Mouse (Mus musculus): ENCODE measurements around the gene Nck2. TPM values are rescaled to one million over a fixed set of nuclear protein-coding genes. Genes with fewer than 3 reads are reported as not detected.

Nck2 gene
- polyA plus RNA-seq, 1 experiment: 23.1 TPM

GRCm38 (mm10) chr1:43465957-43466624 is 21.7 kb downstream of the Nck2 start:
- TF ChIP-seq CTCF (IDR thresholded peaks at IDR 0.05; ENCODE audit: borderline replicate concordance, insufficient read depth, low read depth, low read length) (no peak), POLR2A (IDR thresholded peaks at IDR 0.05; ENCODE audit: borderline replicate concordance, insufficient read depth, low read length) (no peak)
- Histone ChIP-seq H3K27me3 (ENCODE audit: control insufficient read depth, insufficient read depth, low read length) (no peaks in the 10 kb centered on the region), H3K4me3 (replicated peaks; ENCODE audit: insufficient read depth, low read depth, low read length) (no peak overlapping the region), H3K27ac (ENCODE audit: insufficient read depth, low read length) (no peak overlapping the region), H3K4me1 (ENCODE audit: control insufficient read depth, insufficient read depth, low read length) (peaks cover 28% of the 10 kb centered on the region)
- peak in 1 of 2 experiments; percentile 16 for DNase-seq
- 61% methylated on average over 9 of the region's 9 CpGs for WGBS

DNA sequence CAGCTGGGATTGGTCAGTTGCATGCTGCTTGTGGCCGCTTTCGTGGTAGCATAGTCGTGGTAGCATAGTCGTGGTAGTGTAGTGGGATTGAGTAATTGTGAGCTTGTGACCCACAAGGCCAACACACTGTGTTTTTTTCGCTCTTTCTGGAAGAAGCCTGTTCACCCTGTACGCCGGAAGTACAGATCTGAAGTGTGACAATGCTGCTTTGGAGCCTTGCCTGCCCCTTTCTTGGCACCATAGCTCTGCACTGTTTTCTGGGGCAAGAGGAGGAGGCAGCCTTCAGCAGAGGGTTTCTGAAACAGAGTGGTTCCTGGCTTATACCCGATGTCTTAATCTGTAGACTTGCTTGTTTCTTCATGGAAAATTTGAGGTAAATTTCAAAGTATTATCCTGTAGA is 23.3 kb downstream of the Nck2 start:
- TF ChIP-seq CTCF (IDR thresholded peaks at IDR 0.05; ENCODE audit: borderline replicate concordance, insufficient read depth, low read depth, low read length): no peak
- no peak for TF ChIP-seq POLR2A (IDR thresholded peaks at IDR 0.05; ENCODE audit: borderline replicate concordance, insufficient read depth, low read length)
- Histone ChIP-seq H3K4me1 (ENCODE audit: control insufficient read depth, insufficient read depth, low read length) (peaks cover 38% of the 10 kb centered on the region), H3K27me3 (ENCODE audit: control insufficient read depth, insufficient read depth, low read length) (no peaks in the 10 kb centered on the region), H3K27ac (ENCODE audit: insufficient read depth, low read length) (peak overlapping the region; percentile 35; the same call in 1 of the 2 replicates), H3K4me3 (replicated peaks; ENCODE audit: insufficient read depth, low read depth, low read length) (no peak overlapping the region)
- peak; percentile 67 to 78 for DNase-seq
- 11% methylated on average over 8 of the region's 8 CpGs for WGBS

DNA sequence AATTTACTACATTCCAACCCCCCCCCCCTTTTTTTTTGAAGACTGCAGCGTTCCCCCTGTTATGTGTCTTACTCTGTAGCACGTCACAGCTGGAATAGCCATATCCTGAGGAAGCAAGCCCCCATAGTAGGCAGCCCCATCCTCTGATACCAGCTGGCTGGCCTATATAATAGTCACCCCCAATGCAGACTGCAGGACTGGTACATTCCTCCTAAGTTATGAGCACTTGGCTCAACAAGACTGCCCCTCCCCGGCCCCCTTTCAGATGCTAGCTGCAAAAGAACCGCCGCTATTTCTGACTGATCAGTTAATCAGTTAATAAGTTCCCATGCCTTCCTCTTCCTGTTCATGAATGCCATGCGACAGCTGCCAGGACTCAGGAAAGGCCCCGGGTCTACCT is 23.8 kb downstream of the Nck2 start:
- 71% methylated on average over 7 of the region's 7 CpGs for WGBS
- H3K4me1 ChIP-seq (ENCODE audit: control insufficient read depth, insufficient read depth, low read length): peaks cover 38% of the 10 kb centered on the region
- DNase-seq: peak in 1 of 2 experiments; percentile 13
- H3K27me3 ChIP-seq (ENCODE audit: control insufficient read depth, insufficient read depth, low read length): no peaks in the 10 kb centered on the region
- TF ChIP-seq CTCF (IDR thresholded peaks at IDR 0.05; ENCODE audit: borderline replicate concordance, insufficient read depth, low read depth, low read length): no peak
- TF ChIP-seq POLR2A (IDR thresholded peaks at IDR 0.05; ENCODE audit: borderline replicate concordance, insufficient read depth, low read length): no peak
- H3K4me3 ChIP-seq (replicated peaks; ENCODE audit: insufficient read depth, low read depth, low read length): no peak overlapping the region
- peak overlapping the region; percentile 35; the same call in 1 of the 2 replicates for H3K27ac ChIP-seq (ENCODE audit: insufficient read depth, low read length)

- Histone ChIP-seq H3K4me3 (replicated peaks; ENCODE audit: insufficient read depth, low read depth, low read length) (no peak overlapping the region), H3K27ac (ENCODE audit: insufficient read depth, low read length) (no peak overlapping the region), H3K4me1 (ENCODE audit: control insufficient read depth, insufficient read depth, low read length) (peaks cover 39% of the 10 kb centered on the region), H3K27me3 (ENCODE audit: control insufficient read depth, insufficient read depth, low read length) (no peaks in the 10 kb centered on the region)
- 93% methylated on average over 3 of the region's 3 CpGs for WGBS
- TF ChIP-seq POLR2A (IDR thresholded peaks at IDR 0.05; ENCODE audit: borderline replicate concordance, insufficient read depth, low read length) (no peak), CTCF (IDR thresholded peaks at IDR 0.05; ENCODE audit: borderline replicate concordance, insufficient read depth, low read depth, low read length) (no peak)
- DNase-seq: no peak
Observed at GRCm38 (mm10) chr1:43468978-43469377, 24.6 kb downstream of the Nck2 start.

DNA sequence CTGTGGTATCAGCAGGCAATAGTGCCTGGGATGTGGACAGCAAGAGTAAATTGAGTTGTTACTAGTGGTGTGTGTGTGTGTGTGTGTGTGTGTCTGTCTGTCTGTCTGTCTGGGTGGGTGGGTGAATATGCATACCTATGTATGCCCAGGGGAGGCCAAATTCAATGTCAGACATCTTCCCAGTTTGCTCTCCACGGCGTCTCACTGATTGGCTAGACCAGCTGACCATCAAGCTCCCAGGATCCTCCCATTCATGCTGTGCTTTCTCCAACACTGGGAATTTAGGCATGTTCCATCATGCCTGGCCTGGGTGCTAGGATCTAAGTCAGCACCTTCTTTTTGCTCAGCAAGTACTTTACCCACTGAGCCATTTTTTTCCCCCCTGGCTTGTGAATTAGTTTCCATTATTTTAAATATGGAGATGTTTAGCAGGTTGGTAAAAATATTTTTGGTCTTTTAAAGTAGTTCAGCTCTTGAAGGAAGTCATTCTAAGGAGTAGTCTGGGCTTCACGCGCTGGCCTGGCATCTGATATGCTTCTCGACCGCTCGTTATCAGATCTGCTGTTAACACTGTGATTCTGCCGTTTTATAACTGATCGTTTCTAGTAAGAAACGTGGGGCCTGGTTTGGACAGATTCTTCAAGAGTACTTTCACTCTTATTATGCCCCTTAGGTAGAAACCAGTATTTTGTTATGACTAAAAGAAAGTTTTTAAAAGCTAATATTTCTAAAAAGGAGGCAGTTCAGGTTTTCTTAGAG is 26.2 kb downstream of the Nck2 start:
- WGBS: 93% methylated on average over 10 of the region's 10 CpGs
- Histone ChIP-seq H3K27me3 (ENCODE audit: control insufficient read depth, insufficient read depth, low read length) (no peaks in the 10 kb centered on the region), H3K27ac (ENCODE audit: insufficient read depth, low read length) (no peak overlapping the region), H3K4me1 (ENCODE audit: control insufficient read depth, insufficient read depth, low read length) (peaks cover 49% of the 10 kb centered on the region), H3K4me3 (replicated peaks; ENCODE audit: insufficient read depth, low read depth, low read length) (no peak overlapping the region)
- no peak for DNase-seq
- no peak for TF ChIP-seq POLR2A (IDR thresholded peaks at IDR 0.05; ENCODE audit: borderline replicate concordance, insufficient read depth, low read length)
- no peak for TF ChIP-seq CTCF (IDR thresholded peaks at IDR 0.05; ENCODE audit: borderline replicate concordance, insufficient read depth, low read depth, low read length)

- H3K27ac ChIP-seq (ENCODE audit: insufficient read depth, low read length): no peak overlapping the region
- peaks cover 47% of the 10 kb centered on the region for H3K4me1 ChIP-seq (ENCODE audit: control insufficient read depth, insufficient read depth, low read length)
- H3K4me3 ChIP-seq (replicated peaks; ENCODE audit: insufficient read depth, low read depth, low read length): no peak overlapping the region
- no peak for DNase-seq
- WGBS: 89% methylated on average over 4 of the region's 4 CpGs
- no peaks in the 10 kb centered on the region for H3K27me3 ChIP-seq (ENCODE audit: control insufficient read depth, insufficient read depth, low read length)
- TF ChIP-seq POLR2A (IDR thresholded peaks at IDR 0.05; ENCODE audit: borderline replicate concordance, insufficient read depth, low read length) (no peak), CTCF (IDR thresholded peaks at IDR 0.05; ENCODE audit: borderline replicate concordance, insufficient read depth, low read depth, low read length) (no peak)
Observed at GRCm38 (mm10) chr1:43471180-43472045, 27.0 kb downstream of the Nck2 start.

DNA sequence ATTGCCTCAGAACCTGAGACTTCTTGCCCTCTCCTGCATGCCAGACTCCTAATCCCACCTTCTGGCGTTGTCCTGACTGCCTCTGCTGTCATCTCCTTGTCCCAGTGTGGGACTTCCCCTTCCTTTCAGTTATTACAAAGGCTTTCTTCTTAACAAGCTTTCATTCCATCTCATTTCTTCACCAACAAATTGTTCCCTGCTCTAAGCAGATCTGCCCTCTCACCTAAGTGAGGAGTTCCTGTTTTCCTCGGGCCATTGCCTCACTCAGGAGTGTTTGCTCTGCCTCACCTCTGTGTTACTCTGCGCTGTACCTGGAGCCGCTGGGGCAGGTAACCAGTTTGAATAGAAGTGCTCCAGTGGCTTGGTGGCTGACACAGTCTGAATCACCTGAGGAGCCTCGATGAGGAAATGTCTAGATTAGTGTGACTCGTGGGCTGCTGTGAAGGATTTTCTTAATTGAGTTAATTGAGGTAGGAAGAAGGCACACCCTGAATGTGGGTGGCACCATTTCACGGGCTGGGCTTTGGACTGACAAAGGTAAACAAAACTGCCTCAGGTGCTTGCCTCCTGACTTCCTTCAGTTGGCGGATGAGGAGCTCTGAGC is 27.8 kb downstream of the Nck2 start:
- H3K4me3 ChIP-seq (replicated peaks; ENCODE audit: insufficient read depth, low read depth, low read length): no peak overlapping the region
- 86% methylated on average over 8 of the region's 8 CpGs for WGBS
- no peak for DNase-seq
- H3K27ac ChIP-seq (ENCODE audit: insufficient read depth, low read length): no peak overlapping the region
- peaks cover 43% of the 10 kb centered on the region for H3K4me1 ChIP-seq (ENCODE audit: control insufficient read depth, insufficient read depth, low read length)
- no peak for TF ChIP-seq POLR2A (IDR thresholded peaks at IDR 0.05; ENCODE audit: borderline replicate concordance, insufficient read depth, low read length)
- no peak for TF ChIP-seq CTCF (IDR thresholded peaks at IDR 0.05; ENCODE audit: borderline replicate concordance, insufficient read depth, low read depth, low read length)
- H3K27me3 ChIP-seq (ENCODE audit: control insufficient read depth, insufficient read depth, low read length): no peaks in the 10 kb centered on the region
